Mouse (Mus musculus): ENCODE measurements around the gene Ebf1. TPM values are rescaled to one million over a fixed set of nuclear protein-coding genes. Genes with fewer than 3 reads are reported as not detected.

Gene Ebf1
- polyA plus RNA-seq, 1 experiment from 2014 or later = 77.9 TPM

DNA sequence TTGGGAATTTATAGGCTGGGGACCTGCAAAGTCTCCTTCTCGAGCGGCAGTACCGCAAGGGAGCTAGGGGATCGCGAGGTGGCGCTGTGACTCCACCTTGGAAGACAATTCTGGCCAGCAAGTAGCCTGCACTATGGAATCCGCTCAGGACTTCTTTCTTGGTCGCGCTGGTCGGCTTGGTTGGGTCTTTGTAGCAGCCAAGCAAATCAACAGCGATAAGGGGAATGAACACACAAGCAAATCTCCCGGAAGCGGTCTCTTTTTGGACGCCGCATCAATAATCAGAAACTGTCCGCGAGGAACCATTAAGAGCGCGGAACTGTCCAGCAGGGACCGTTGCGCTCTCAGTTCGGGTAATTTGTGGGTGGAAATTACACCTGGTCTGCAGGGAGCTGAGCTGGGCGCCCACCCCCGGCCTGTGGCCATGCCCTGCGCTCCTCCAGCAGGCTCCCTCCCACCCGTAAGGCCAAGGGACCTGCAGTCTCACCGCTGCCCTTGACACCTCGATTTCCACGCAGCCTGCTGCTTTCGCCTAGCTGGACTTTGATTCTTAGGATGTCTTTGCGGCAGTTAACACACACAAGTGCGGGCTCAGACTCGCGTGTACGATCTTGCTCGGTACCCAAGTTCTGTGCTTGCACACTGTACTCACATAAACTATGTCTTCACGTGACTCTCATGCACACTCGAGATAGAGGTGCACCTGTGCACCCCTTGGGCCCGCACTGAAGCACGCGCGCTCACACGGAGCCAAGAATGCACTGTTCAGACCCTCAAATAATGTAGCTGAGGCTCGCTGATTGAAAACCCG lies 5.9 kb upstream of the Ebf1 start:
- Histone ChIP-seq H3K27me3 (ENCODE audit: insufficient read depth, poor library complexity, severe bottlenecking) (peaks cover 51% of the 10 kb centered on the region), H3K4me1 (replicated peaks) (peaks cover 34% of the 10 kb centered on the region), H3K27ac (peak overlapping the region; percentile 82), H3K4me3 (peak overlapping the region; percentile 61), H3K36me3 (no peaks in the 10 kb centered on the region), H3K9me3 (no peaks in the 10 kb centered on the region)
- peak; percentile 92 for DNase-seq (ENCODE audit: low spot score)
- under 1% methylated on average over 45 of the region's 45 CpGs for WGBS

- Histone ChIP-seq H3K4me3 (peak overlapping the region; percentile 51), H3K27ac (no peak overlapping the region), H3K27me3 (ENCODE audit: insufficient read depth, poor library complexity, severe bottlenecking) (peaks cover 58% of the 10 kb centered on the region), H3K4me1 (replicated peaks) (peaks cover 44% of the 10 kb centered on the region), H3K9me3 (no peaks in the 10 kb centered on the region), H3K36me3 (no peaks in the 10 kb centered on the region)
- 5% methylated on average over 10 of the region's 10 CpGs for WGBS
- peak; percentile 23 for DNase-seq (ENCODE audit: low spot score)
Observed at GRCm38 (mm10) chr11:44612156-44612555, 5.0 kb upstream of the Ebf1 start.

- H3K4me1 ChIP-seq (replicated peaks) = peaks cover 44% of the 10 kb centered on the region
- no peaks in the 10 kb centered on the region for H3K36me3 ChIP-seq
- peak; percentile 44 for DNase-seq (ENCODE audit: low spot score)
- H3K27ac ChIP-seq = peak overlapping the region; percentile 85
- peak overlapping the region; percentile 51 for H3K4me3 ChIP-seq
- H3K27me3 ChIP-seq (ENCODE audit: insufficient read depth, poor library complexity, severe bottlenecking) = peaks cover 58% of the 10 kb centered on the region
- no peaks in the 10 kb centered on the region for H3K9me3 ChIP-seq
- WGBS = 2% methylated on average over 38 of the region's 38 CpGs
Observed at GRCm38 (mm10) chr11:44612681-44613410, 4.3 kb upstream of the Ebf1 start.

GRCm38 (mm10) chr11:44613411-44614180 lies 3.5 kb upstream of the Ebf1 start:
- Histone ChIP-seq H3K9me3 (no peaks in the 10 kb centered on the region), H3K27me3 (ENCODE audit: insufficient read depth, poor library complexity, severe bottlenecking) (peaks cover 62% of the 10 kb centered on the region), H3K4me1 (replicated peaks) (peaks cover 47% of the 10 kb centered on the region), H3K27ac (peak overlapping the region; percentile 85), H3K36me3 (no peaks in the 10 kb centered on the region), H3K4me3 (peak overlapping the region; percentile 51)
- peak; percentile 59 for DNase-seq (ENCODE audit: low spot score)
- WGBS = 8% methylated on average over 14 of the region's 14 CpGs

GRCm38 (mm10) chr11:44616078-44616787 lies 884 bp upstream of the Ebf1 start:
- peaks cover 67% of the 10 kb centered on the region for H3K4me1 ChIP-seq (replicated peaks)
- no peak for DNase-seq (ENCODE audit: low spot score)
- H3K4me3 ChIP-seq = peak overlapping the region; percentile 72
- H3K36me3 ChIP-seq = 0 out of 2 replicates have a peak, but pooled peaks cover 3% of the 10 kb centered on the region
- no peaks in the 10 kb centered on the region for H3K9me3 ChIP-seq
- 11% methylated on average over 18 of the region's 18 CpGs for WGBS
- peak overlapping the region; percentile 86 for H3K27ac ChIP-seq
- H3K27me3 ChIP-seq (ENCODE audit: insufficient read depth, poor library complexity, severe bottlenecking) = peaks cover 87% of the 10 kb centered on the region

DNA sequence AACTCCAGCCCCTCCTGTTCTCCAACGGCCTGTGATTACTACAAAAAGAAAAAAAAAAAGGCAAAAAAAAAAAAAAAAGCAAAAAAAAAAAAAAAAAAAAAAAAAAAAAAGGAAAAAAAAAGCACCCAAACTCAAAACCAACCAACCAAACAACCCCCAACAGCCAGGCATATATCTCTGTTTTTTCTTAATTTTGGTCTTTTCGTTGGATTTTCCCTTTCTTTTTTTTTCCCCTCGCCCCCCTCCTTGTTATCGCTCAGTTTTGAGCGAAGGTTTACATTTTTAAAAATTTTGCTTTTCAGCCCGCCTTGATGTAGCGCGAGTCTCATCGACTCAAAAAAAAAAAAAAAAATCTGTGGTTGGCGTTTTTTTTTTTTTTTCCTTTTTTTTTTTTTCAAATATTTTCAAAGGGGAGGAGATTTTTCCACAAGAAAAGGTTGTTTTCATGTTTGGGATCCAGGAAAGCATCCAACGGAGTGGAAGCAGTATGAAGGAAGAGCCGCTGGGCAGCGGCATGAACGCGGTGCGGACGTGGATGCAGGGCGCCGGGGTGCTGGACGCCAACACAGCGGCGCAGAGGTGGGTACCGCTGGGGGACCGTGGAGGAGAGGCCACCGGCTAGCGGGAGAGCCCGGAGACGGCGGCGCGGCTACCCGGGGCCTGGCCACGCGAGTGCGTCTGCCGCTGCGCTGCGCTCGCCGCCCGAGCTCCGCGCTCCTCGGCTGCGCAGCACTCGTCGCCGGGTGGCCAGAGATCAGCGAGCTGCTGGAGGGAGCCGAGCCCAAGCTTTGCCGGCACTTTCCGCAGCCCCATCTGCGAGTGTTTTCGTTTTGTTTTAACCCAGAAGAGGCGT lies 843 bp downstream of the Ebf1 start:
- Histone ChIP-seq H3K4me1 (replicated peaks) (peaks cover 61% of the 10 kb centered on the region), H3K4me3 (peak overlapping the region; percentile 72), H3K27me3 (ENCODE audit: insufficient read depth, poor library complexity, severe bottlenecking) (peaks cover 85% of the 10 kb centered on the region), H3K9me3 (no peaks in the 10 kb centered on the region), H3K27ac (peak overlapping the region; percentile 93), H3K36me3 (0 out of 2 replicates have a peak, but pooled peaks cover 7% of the 10 kb centered on the region)
- peak; percentile 72 for DNase-seq (ENCODE audit: low spot score)
- under 1% methylated on average over 55 of the region's 55 CpGs for WGBS

DNA sequence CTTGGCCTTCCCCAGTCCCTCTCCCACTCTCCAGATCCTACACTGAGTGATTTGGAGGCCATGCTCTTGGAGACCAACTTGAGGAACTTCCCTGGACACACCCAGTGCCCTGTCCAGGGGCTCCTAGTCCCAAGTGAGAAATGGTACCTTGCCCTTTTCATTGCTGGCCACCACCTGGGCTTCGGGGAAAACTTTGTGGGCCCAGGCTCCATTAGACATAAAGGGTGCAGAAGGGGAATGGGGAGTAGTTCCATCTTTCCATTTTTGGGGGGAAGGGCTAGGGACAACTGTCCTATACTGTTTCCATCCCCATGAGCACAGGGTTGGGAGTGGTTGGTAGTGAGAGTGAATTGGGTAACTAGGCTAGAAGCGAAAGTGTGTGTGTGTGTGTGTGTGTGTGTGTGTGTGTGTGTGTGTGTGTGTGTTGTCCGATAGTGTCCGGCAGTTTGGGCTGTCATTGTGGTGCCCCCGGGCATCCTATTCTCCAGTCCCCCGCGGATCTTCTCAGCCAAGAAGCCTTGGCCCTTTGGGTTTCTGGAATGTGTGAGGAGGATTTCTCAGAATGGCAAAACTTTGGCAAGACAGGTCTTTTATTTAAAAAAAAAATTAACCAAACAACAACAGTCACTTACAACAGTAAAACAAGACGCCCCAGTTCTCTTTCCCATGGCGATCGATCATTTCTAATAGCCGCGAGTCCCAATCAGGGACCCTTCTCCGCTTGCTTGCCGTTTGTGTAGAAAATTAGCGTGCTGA lies 2.2 kb downstream of the Ebf1 start:
- Histone ChIP-seq H3K4me1 (replicated peaks) (peaks cover 52% of the 10 kb centered on the region), H3K9me3 (no peaks in the 10 kb centered on the region), H3K36me3 (0 out of 2 replicates have a peak, but pooled peaks cover 7% of the 10 kb centered on the region), H3K27ac (peak overlapping the region; percentile 93), H3K27me3 (ENCODE audit: insufficient read depth, poor library complexity, severe bottlenecking) (peaks cover 71% of the 10 kb centered on the region), H3K4me3 (peak overlapping the region; percentile 72)
- 2% methylated on average over 15 of the region's 15 CpGs for WGBS
- DNase-seq (ENCODE audit: low spot score) = peak; percentile 45

DNA sequence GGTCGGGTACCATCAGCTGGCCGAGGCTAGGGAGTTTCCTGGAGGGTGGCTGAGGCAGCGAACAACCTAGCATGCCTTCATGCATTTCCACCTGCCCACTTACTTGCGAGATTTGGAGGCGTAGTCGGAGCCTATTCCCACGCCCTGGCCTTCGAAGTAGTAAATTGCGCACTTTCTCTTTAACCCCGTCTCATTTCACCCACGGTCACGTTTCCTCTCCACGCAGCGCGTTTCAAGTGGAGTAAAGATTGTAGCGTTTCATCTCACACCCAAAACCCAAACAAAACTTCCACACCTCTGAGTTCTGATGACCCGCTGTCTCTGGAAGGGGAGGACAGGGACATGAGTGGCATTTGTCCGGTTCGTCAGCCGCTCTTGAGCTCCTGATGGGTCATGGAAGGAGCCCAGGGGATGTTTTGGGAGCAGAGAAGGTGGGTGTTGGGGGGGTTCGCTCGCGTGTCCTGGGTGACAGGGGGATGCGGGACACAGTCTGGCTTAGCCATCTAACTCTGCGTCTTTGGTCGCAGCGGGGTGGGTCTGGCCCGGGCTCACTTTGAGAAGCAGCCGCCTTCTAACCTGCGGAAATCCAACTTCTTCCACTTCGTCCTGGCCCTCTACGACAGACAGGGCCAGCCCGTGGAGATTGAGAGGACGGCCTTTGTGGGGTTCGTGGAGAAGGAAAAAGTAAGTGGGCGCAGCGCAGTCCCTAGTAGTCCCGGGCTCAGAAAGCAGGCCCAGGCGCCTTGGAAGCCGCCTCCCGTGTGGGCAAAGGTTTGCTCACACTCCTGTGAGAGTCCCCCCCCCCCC lies 3.0 kb downstream of the Ebf1 start:
- Histone ChIP-seq H3K4me3 (peak overlapping the region; percentile 72), H3K27ac (peak overlapping the region; percentile 93), H3K9me3 (no peaks in the 10 kb centered on the region), H3K4me1 (replicated peaks) (peaks cover 54% of the 10 kb centered on the region), H3K27me3 (ENCODE audit: insufficient read depth, poor library complexity, severe bottlenecking) (peaks cover 63% of the 10 kb centered on the region), H3K36me3 (0 out of 2 replicates have a peak, but pooled peaks cover 10% of the 10 kb centered on the region)
- 2% methylated on average over 41 of the region's 41 CpGs for WGBS
- peak; percentile 52 for DNase-seq (ENCODE audit: low spot score)

- DNase-seq (ENCODE audit: low spot score) = peak; percentile 45
- peaks cover 56% of the 10 kb centered on the region for H3K27me3 ChIP-seq (ENCODE audit: insufficient read depth, poor library complexity, severe bottlenecking)
- peak overlapping the region; percentile 72 for H3K4me3 ChIP-seq
- no peaks in the 10 kb centered on the region for H3K9me3 ChIP-seq
- peak overlapping the region; percentile 93 for H3K27ac ChIP-seq
- peaks cover 52% of the 10 kb centered on the region for H3K4me1 ChIP-seq (replicated peaks)
- H3K36me3 ChIP-seq = 0 out of 2 replicates have a peak, but pooled peaks cover 10% of the 10 kb centered on the region
- WGBS = 13% methylated on average over 19 of the region's 19 CpGs
Observed at GRCm38 (mm10) chr11:44620694-44621446, 3.8 kb downstream of the Ebf1 start.

GRCm38 (mm10) chr11:44621615-44622014 lies 4.5 kb downstream of the Ebf1 start:
- Histone ChIP-seq H3K9me3 (no peaks in the 10 kb centered on the region), H3K4me1 (replicated peaks) (peaks cover 45% of the 10 kb centered on the region), H3K27me3 (ENCODE audit: insufficient read depth, poor library complexity, severe bottlenecking) (peaks cover 48% of the 10 kb centered on the region), H3K4me3 (peak overlapping the region; percentile 72), H3K27ac (peak overlapping the region; percentile 93), H3K36me3 (0 out of 2 replicates have a peak, but pooled peaks cover 10% of the 10 kb centered on the region)
- 21% methylated on average over 10 of the region's 10 CpGs for WGBS
- DNase-seq (ENCODE audit: low spot score) = peak; percentile 10

All from hindbrain, embryonic 10.5 days (tissue).